Mouse (Mus musculus) macrophage (primary cell): ENCODE measurements at regions not wholly inside any gene's neighbourhood (a gene's known extent, or its start where the extent isn't known, plus 50 kb on each side); places are given as distances from the start of the nearest gene placed in this dataset.
"Not testable (repeated sequence)": the region's sequence is repeated elsewhere in the genome, so short reads cannot be mapped to it uniquely, and the experiment has no call there.

Experiments used
- H3K27ac ChIP-seq: fragments of 350-480 bp; formaldehyde crosslinking; 2 replicates; pipeline ENCODE4 v1.9.0; 2021
- H3K36me3 ChIP-seq: fragments of 350-480 bp; formaldehyde crosslinking; 2 replicates; pipeline ENCODE4 v1.9.0; 2021; ENCODE audit errors: inconsistent target
- H3K4me3 ChIP-seq: fragments of 350-480 bp; formaldehyde crosslinking; 2 replicates; pipeline ENCODE4 v1.9.0; 2021; ENCODE audit errors: inconsistent target
- H3K79me2 ChIP-seq: fragments of 350-480 bp; formaldehyde crosslinking; 2 replicates; pipeline ENCODE4 v1.9.0; 2021; ENCODE audit errors: inconsistent target

- H3K4me3 ChIP-seq, H3K79me2 ChIP-seq, H3K36me3 ChIP-seq, H3K27ac ChIP-seq: not testable (repeated sequence)
These were observed 80.0 kb upstream of the Zfp386 start for GRCm38 (mm10) chr12:115967522-115967921.
